Mouse (Mus musculus) liver, postnatal 0 days (tissue): ENCODE data around the gene Wdr43. TPM values are rescaled to one million over a fixed set of nuclear protein-coding genes. Genes with fewer than 3 reads are reported as not detected.

Experiments
- ATAC-seq: fragments of 200-750 bp; cut with Nextera tagmentation; 2 replicates; pipeline ENCODE4 v1.8.0; 2017; ENCODE audit warnings: mild to moderate bottlenecking, moderate library complexity
- DNase-seq: peaks from one replicate; pipeline ENCODE4 v3.0.0-alpha.2; 2016
- H3K27ac ChIP-seq: fragments of 300-500 bp; sonication (generic); 2 replicates; pipeline ENCODE4 v1.5.1; 2014; ENCODE audit warnings: antibody characterized with exemption, moderate library complexity, mild to moderate bottlenecking, low read depth
- H3K27me3 ChIP-seq: fragments of 300-500 bp; sonication (generic); 2 replicates; pipeline ENCODE4 v1.6.1; 2014; ENCODE audit warnings: low read length, control low read depth, mixed read lengths; ENCODE audit not compliant: insufficient read depth
- H3K36me3 ChIP-seq: fragments of 300-500 bp; sonication (generic); replicated peaks from 2 replicates; pipeline ENCODE4 v1.6.1; 2014; ENCODE audit warnings: mild to moderate bottlenecking, control low read depth, low read length, moderate library complexity, mixed read lengths; ENCODE audit not compliant: insufficient read depth
- H3K4me1 ChIP-seq: fragments of 300-500 bp; sonication (generic); 2 replicates; pipeline ENCODE4 v1.6.1; 2014; ENCODE audit warnings: antibody characterized with exemption, mild to moderate bottlenecking, control low read depth; ENCODE audit not compliant: insufficient read depth
- H3K4me2 ChIP-seq: fragments of 300-500 bp; sonication (generic); 2 replicates; pipeline ENCODE4 v1.6.1; 2014; ENCODE audit warnings: low read depth, mild to moderate bottlenecking, low read length, moderate library complexity, mixed read lengths
- H3K4me3 ChIP-seq: fragments of 300-500 bp; sonication (generic); 2 replicates; pipeline ENCODE4 v1.5.1; 2014; ENCODE audit warnings: low read depth, low read length
- H3K9ac ChIP-seq: fragments of 300-500 bp; sonication (generic); replicated peaks from 2 replicates; pipeline ENCODE4 v1.6.1; 2014; ENCODE audit warnings: mild to moderate bottlenecking, moderate library complexity
- H3K9me3 ChIP-seq: fragments of 300-500 bp; sonication (generic); 2 replicates; pipeline ENCODE4 v1.6.1; 2016; ENCODE audit warnings: mild to moderate bottlenecking, control low read depth, low read length, mixed read lengths
- CTCF ChIP-seq: sonication (generic); IDR thresholded peaks from 2 replicates; pipeline ENCODE4 v1.5.1; 2016; ENCODE audit warnings: antibody characterized with exemption, low read depth
- EP300 ChIP-seq: IDR thresholded peaks from 2 replicates; pipeline ENCODE4 v1.6.1; 2016; ENCODE audit warnings: antibody characterized with exemption, low read depth, mild to moderate bottlenecking
- WGBS: fragments of 180-500 bp; shearing (Covaris S2); extraction: QIAGEN DNeasy Blood & Tissue Kit; methylation state at CpG from one replicate; pipeline ENCODE4 v1.1.7; 2014; ENCODE audit not compliant: insufficient replicate concordance; 5-methylcytosine and 5-hydroxymethylcytosine counted together
- polyA plus RNA-seq: library from polyadenylated mRNA; unstranded; fragments of >200 nt; fragmentation: Nextera tagmentation; extraction: Ambion mirVana; gene quantifications from 2 replicates; pipeline ENCODE4 v1.2.1, GENCODE M21; 2015

Wdr43 gene
- polyA plus RNA-seq, 1 experiment from 2014 or later: 22.6 TPM

DNA sequence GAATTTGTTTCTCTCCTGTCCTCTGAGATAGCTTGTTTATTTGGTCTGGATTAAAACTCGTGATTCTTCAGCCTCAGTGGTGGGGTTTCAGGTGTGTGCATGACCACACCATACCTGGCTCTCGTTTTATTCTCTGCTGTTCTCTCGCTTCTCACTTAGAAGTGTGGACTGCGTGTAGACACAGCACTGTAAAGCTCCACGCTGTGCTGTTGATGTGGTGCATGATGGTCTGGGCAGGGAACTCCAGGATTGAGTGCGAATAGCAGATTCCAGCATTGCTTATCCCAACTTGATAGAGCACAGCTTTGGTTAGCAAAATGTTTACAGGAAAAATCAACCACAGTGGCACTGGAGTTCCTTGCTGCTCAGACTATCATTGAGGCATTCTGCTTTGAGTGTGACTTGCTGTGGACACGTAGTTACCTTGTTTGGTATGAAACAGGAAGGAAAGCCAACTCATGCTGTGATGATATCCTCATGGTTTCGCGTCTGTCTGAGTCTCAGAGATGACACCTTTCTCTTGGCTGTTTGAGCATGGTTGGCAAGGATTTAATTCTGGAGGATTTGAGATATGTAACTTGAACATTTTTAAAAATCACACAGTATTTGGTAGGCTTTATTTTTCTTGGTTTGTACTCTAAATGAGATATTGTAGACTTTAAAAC, 24.9 kb downstream of the Wdr43 start:
- H3K4me2 ChIP-seq: no peak overlapping the region
- no peak for TF ChIP-seq CTCF
- no peak for TF ChIP-seq EP300
- no peak for ATAC-seq
- no peaks in the 10 kb centered on the region for H3K27me3 ChIP-seq
- no peaks in the 10 kb centered on the region for H3K4me1 ChIP-seq
- no peak overlapping the region for H3K4me3 ChIP-seq
- H3K9ac ChIP-seq: no peak overlapping the region
- H3K36me3 ChIP-seq: peaks cover 71% of the 10 kb centered on the region
- no peaks in the 10 kb centered on the region for H3K9me3 ChIP-seq
- WGBS: 84% methylated on average over 9 of the region's 9 CpGs
- no peak overlapping the region for H3K27ac ChIP-seq
- DNase-seq: no peak

DNA sequence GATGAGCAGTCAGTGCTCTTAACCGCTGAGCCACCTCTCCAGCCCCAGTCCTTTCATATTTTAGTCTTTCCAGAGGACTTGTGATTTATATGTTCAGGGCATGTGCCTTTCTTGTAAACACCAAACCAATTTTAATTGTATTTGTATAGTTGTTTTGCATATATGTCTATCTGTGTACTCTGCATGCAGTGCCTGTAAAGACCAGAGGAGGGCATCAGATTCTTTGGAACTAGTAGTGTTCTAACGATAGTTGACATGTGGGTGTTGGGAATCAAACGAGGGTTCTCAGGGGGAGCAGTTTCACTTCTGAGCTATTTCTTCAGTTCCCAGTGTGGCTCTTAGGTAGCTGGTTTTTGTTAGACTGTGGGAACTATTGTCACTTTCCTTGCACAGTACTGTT, 26.5 kb downstream of the Wdr43 start:
- 73% methylated on average over 3 of the region's 3 CpGs for WGBS
- Histone ChIP-seq H3K4me3 (no peak overlapping the region), H3K9me3 (no peaks in the 10 kb centered on the region), H3K9ac (no peak overlapping the region), H3K27me3 (no peaks in the 10 kb centered on the region), H3K27ac (no peak overlapping the region), H3K4me2 (no peak overlapping the region), H3K36me3 (peaks cover 67% of the 10 kb centered on the region), H3K4me1 (no peaks in the 10 kb centered on the region)
- TF ChIP-seq EP300 (no peak), CTCF (no peak)
- DNase-seq (no peak), ATAC-seq (no peak)

DNA sequence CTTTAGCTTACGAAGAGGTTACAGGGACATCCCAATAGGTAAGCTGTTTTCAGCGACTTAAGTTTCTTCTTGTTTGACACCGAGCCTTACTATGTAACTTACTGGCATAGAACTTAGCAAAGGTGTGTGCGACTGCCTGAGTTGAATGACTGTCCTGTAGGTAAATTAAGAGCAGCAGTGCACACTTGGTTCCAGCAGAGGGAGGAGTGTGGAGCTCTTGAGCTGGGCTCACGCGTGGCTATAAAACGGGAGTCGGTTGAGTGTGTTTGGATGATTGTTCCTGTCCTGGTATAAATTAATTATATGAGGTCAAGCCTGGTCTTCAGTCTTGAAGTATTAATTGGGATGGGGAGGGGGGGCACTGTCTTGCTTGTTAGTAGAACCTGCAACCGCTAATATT, 34.3 kb downstream of the Wdr43 start:
- no peak overlapping the region for H3K4me3 ChIP-seq
- WGBS: 90% methylated on average over 9 of the region's 9 CpGs
- peaks cover 63% of the 10 kb centered on the region for H3K36me3 ChIP-seq
- H3K9me3 ChIP-seq: no peaks in the 10 kb centered on the region
- H3K27me3 ChIP-seq: no peaks in the 10 kb centered on the region
- H3K9ac ChIP-seq: no peak overlapping the region
- DNase-seq (no peak), ATAC-seq (no peak)
- H3K4me2 ChIP-seq: no peak overlapping the region
- H3K27ac ChIP-seq: no peak overlapping the region
- TF ChIP-seq CTCF (no peak), EP300 (no peak)
- H3K4me1 ChIP-seq: no peaks in the 10 kb centered on the region

DNA sequence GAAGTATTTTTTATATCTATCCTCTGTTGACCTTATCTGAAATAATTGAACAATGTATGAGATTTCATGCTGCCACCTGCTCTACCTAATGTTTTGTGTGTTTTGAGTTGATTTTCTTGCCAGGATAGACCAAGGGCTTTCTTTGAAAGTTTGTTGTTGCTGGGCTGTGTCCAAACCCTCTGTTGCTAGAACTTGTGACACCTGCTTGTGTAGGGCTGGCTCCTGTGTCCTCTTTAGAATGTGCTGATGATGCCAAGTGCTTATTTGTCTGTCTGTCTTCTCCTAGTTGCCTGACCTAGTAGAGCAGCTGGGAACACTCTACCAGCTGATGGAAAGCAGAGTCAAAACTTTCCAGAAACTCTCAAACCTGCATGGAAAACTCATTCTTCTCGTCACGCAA, 36.8 kb downstream of the Wdr43 start:
- DNase-seq (no peak), ATAC-seq (no peak)
- no peak overlapping the region for H3K27ac ChIP-seq
- no peak overlapping the region for H3K4me3 ChIP-seq
- peaks cover 63% of the 10 kb centered on the region for H3K36me3 ChIP-seq
- no peak overlapping the region for H3K4me2 ChIP-seq
- no peak for TF ChIP-seq CTCF
- no peak for TF ChIP-seq EP300
- H3K4me1 ChIP-seq: no peaks in the 10 kb centered on the region
- no peak overlapping the region for H3K9ac ChIP-seq
- 80% methylated on average over 2 of the region's 2 CpGs for WGBS
- H3K27me3 ChIP-seq: no peaks in the 10 kb centered on the region
- H3K9me3 ChIP-seq: no peaks in the 10 kb centered on the region

DNA sequence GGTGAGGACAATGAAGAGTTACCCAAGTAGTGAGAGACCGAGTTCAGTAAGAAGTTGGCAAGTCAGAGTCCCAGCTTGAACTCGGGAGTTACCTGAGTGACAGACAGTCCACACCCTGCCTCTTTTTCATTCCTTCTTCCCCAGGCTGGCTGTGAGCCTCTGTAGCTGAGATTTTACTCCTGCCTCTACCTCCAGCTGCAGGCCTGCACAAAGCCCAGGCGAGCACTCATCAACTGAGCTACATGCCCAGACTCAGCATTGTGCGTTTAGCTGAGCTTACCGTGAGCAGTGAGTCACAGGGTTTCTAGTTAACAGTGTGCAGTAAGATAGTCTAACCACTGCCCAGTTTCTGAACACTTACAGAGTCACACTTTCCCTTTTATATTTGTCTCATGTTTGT, 37.2 kb downstream of the Wdr43 start:
- DNase-seq (no peak), ATAC-seq (no peak)
- H3K9me3 ChIP-seq: no peaks in the 10 kb centered on the region
- H3K4me3 ChIP-seq: no peak overlapping the region
- H3K4me1 ChIP-seq: no peaks in the 10 kb centered on the region
- WGBS: 89% methylated on average over 5 of the region's 5 CpGs
- no peak overlapping the region for H3K4me2 ChIP-seq
- no peak overlapping the region for H3K9ac ChIP-seq
- peaks cover 64% of the 10 kb centered on the region for H3K36me3 ChIP-seq
- no peak overlapping the region for H3K27ac ChIP-seq
- no peak for TF ChIP-seq CTCF
- no peak for TF ChIP-seq EP300
- no peaks in the 10 kb centered on the region for H3K27me3 ChIP-seq

DNA sequence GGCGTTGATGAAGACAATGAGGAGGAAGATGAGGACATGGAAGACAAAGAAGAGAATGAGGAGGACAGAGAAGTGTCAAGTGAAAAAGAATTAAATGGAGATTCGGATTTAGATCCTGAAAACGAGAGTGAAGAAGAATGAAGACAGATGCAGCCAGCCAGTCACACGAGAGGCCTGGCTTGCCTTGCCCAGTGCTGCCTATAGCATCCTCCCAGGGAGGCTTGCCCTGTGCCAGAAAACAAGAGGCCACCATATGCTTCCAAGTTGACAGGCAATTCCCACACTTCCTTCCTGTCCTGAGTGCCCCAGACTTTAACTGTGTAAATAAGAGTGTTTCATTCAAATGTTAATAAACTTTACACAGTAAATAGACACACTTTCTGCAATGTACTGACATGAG, 41.8 kb downstream of the Wdr43 start:
- peaks cover 5% of the 10 kb centered on the region for H3K4me1 ChIP-seq
- no peak for TF ChIP-seq EP300
- TF ChIP-seq CTCF: no peak
- no peak overlapping the region for H3K9ac ChIP-seq
- DNase-seq: no peak
- 86% methylated on average over 4 of the region's 4 CpGs for WGBS
- no peak for ATAC-seq
- no peak overlapping the region for H3K4me2 ChIP-seq
- H3K9me3 ChIP-seq: no peaks in the 10 kb centered on the region
- H3K36me3 ChIP-seq: peaks cover 29% of the 10 kb centered on the region
- no peak overlapping the region for H3K27ac ChIP-seq
- H3K4me3 ChIP-seq: no peak overlapping the region
- H3K27me3 ChIP-seq: no peaks in the 10 kb centered on the region
